Mouse (Mus musculus) MN1 (cell line): ENCODE data around the gene Afmid.
"Not testable (repeated sequence)": the region's sequence is repeated elsewhere in the genome, so short reads cannot be mapped to it uniquely, and the experiment has no call there.

Experiments used
- DNase-seq: peaks from one replicate; pipeline ENCODE4 v3.0.0-alpha.2; 2016; ENCODE audit warnings: low spot score

Afmid gene

DNA sequence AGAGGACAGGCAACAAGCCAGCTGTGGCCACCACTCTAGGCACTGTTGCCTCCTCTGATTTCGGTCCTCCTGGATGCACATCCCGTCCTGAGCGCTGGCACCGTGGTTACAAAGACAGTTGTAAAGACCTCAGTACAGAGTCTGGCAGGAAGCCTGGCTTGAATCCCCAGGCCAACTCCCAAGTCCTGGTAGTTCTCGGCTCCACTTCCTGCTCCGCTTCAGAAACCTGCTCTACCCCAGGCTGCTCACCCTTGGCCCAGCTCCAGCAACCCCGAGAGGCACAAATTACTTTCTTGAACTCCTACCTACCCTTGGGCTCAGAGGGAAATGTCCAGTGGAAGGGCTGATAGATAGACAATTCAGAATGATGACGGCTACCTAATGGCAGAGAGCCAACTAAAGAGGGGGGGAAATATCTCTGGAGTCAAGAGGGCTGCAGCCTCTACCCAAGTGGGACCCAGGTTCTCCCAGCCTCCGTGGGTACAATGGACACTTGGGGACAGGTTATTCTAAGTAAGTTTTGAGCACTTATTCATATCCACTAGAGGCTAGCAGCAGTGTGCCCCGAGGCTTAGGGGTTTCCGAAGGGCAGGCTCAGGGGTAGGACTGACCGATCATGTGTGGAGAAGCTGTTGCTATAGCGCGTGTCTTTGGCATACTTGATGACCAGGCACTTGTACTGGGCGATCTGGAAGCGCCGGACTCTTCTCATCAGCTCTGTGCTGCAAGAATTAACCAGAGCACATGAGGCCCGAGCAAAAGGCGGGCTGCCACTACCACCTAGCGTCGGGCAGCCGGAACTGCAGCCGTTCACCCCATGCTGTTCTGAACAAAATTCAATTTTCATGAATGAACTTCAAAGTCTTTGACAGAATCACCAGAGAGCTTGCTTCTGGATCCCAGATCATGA is 1.4 kb upstream of the Afmid start:
- DNase-seq, result peak; percentile 88

DNA sequence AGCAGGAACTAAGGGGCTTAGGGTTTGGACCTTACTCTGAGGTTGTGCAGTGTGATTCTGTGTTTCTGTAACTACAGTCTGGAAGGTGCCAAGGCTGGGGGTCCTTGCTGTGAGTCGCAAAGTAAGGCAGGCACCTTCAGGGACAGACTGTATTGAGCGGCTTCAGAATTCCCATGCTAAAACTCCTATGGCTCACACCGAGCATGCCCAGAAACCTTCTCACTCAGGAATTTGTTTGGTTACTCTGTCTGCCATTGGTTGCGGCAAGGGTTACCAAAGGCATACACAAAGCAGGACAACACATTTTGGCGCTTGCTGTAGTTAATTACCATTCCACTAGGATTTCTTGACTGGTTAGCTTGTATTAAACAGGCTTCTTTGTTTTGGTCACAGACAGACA is 440 bp downstream of the Afmid start:
- no peak for DNase-seq

DNA sequence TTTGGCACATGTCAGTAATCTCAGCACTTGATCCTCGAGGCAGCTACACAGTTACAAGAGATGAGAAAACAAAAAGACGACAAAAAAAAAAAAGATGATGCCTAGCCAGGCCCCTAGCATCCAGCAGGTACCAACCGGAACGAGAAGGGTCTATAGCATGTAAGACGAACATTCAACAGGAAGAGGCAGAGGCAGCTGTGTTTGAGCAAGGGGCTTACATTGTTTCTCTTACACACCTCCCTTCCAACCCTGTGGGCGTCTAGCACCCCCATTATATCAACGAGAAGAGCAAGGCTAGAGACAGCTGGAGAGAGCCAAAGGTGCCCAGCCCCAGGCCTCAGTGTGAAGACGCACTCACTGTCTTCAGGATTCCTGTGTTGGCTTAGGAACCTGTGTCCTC is 1.2 kb downstream of the Afmid start:
- no peak for DNase-seq

DNA sequence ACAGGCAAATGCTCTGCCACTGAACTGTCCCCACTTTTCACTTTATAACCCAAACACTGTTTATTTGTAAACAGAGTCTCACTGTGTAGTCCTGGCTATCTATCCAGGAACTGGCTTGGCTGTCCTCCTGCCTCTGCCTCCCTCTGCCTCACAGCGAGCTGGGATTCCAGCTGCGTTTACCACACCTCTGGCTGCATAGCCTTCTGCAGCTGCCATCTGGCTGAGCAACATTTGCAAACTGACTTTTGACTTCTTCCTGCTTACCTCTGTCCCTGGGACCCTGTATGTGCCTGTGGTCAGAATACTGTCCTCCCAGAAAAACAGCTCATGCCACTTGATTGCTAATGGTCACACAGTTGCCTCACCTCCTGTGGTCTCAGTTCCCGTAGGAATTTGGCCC is 1.7 kb downstream of the Afmid start:
- no peak for DNase-seq

DNA sequence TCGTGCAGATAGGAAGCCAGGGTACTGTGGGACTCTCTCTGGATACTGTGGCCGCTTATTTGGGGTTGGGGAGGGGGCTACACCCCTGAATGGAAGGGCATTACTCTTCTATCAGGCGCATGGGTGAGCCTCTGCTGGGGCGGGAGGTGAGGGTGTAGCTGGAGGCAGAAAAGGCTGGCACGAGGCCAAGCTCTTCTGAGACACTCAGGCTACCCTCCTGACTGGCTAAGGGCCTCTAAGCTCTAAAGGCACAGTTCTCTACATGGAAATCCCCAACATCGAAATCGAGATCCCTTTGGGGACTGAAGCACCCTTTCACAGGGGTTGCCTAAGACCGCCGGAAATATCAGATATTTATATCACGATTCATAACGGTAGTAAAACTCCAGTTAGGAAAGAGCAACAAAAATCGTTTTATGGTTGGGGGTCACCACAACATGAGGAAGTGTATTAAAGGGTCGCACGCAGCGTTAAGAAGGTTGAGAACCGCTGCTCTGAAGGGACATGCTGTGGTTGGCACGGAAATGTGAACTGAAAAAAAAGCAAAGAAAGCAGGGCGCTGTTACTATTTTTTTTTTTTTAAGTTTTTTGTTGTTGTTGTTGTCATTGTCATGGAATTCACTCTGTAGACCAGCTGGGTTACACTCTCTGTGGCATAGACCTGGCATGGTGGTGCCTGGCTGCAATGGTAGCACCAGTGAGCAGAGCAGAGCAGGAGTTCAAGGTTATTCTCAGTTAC is 2.6 kb downstream of the Afmid start:
- DNase-seq, result peak; percentile 51

DNA sequence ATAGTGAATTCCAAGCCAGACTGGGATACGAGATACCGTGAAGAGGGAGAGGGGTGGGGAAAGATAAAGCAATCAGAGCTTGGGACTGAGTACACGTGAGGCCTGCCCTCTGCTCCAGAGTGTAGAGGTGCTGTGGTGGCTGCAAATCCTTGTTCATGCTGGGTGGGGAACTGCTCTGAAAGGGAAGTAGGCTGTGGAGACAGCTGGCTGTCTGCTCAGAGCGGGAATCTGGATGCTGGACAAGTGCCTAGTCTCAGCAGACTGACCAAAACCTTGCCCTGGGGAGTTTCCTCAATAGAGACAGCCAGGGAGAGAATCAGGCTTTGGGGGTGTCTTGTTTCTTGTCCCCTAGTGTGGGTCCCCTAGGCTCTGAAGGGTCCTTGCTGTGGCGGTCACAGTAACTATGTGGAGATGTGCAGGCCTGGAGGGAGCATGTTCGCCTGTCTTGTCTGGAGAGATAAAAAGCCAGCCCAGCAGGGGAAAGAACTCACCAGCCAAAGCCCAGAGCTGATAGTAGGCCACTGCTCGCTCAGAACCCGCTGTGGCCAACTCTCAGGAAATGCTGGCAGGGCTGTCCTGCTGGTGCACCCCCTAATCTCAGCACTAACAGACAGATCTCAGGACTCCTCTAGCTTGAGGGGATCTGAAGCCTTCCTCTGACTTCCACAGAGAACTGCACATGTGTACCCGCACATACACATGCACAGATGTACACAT is 3.3 kb downstream of the Afmid start:
- no peak for DNase-seq

DNA sequence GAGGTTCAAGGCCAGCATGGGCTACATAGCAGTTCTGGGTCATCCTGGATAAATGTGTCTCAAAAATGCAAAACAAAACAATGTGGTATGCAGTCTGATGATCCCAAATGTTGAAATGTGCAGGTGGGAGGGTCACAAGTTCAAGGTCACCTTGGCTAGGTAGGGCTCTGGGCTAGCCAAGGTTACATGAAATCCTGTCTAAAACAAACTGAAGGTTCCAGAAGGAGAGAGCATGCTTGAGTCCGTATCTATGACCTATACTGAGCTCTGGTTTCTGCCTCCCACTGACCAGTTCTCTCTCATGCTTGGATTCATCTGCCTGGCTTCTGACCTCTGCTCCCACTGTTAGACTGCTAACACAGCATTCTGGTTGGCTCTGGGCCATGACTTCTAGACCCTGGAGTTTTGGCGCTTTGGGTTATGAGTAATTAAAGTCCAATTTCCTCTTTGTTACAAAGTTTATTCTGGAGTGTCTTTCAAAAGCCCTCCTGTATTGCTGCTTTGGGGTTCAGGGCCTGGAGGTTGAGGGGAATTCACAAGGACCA is 4.0 kb downstream of the Afmid start:
- no peak for DNase-seq

DNA sequence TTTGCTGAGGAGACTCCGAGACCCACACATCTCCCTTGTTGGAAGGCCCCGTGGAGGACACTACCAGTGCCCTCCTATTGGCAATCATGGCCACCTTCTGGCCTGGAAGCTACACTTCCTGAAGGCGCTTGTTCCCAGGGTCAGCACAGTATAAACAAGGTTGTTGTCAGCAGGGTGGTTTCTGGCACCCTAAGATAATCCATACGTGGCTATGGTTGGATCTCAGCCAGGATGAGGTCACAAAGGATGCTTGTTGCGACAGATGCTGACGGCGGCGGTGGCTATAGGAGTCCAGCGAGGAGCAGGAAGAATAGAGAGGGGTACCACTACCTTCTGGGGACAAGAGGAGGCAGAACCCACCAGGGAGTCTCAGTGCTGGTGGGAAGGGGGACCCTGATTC is 4.7 kb downstream of the Afmid start:
- DNase-seq, result peak; percentile 56

DNA sequence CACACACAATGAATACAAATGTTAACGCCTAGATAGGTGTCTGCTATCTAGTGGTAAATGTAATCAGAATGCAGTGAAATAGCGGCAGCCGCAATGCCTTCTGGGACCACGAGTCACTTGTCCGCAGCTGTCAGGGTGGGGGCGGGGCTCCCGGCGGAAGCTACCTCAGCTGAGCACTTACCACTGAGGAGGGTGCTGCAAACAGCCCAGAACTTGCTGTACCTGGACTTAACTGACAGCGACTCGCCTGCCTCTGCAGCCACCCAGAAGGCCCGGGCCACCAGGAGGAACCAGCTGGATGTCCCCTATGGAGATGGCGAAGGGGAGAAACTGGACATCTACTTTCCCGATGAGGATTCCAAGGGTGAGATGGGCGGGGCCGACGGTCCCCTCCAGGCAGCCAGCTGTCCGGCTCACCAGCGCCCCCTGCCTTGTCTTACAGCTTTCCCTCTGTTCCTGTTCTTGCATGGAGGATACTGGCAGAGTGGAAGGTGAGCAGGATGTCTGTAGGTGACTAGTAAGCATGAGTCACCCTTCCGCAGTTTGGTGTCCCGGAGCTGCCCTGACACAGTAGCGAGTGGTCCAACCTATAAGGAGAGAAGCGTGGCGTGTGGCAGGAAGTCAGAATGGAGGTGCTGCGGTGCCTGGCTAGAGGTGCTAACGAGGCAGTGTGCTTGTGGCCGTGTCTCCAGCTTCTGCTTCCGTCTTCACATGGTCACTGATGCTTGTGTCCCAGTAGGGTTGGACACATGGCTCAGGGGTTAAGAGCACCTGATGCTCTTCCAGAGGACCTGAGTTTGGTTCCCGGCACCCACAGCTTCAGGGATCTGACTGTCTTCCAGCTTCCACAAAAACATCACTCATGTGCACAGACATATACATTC is 6.6 kb downstream of the Afmid start:
- no peak for DNase-seq

DNA sequence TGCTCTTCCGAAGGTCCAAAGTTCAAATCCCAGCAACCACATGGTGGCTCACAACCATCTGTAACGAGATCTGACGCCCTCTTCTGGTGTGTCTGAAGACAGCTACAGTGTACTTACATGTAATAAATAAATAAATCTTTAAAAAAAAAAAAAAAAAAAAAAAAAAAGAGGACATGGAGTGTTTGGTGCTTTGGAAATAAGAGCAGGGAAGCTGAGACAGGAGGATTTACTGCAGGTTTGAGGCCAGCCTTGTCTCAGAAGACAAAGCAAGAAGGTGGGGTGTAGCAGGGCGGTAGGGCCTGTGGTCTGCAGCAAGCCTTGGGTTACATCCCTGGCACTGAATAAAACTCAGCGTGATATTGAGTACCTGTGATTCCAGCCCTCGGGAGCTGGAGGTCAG is 7.8 kb downstream of the Afmid start:
- DNase-seq, result not testable (repeated sequence)

DNA sequence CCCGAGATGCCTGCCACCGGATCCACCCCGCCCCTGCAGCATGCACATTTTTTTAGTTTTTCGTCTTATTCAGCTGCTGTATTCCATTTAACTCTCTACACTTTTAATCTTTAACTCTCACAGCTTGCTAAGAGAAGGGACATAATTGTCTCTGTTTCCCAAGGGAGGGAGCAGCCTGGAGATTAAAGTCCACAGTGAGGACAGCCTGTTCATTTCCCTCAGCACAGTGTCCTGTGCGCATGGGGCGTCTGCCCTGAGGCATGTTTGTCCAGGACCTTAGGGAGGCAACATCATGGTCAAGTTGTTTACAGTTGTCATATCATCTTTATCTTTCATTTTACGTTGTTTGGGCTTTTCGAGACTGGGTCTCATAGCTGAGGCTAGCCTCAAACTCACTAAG is 8.4 kb downstream of the Afmid start:
- no peak for DNase-seq

DNA sequence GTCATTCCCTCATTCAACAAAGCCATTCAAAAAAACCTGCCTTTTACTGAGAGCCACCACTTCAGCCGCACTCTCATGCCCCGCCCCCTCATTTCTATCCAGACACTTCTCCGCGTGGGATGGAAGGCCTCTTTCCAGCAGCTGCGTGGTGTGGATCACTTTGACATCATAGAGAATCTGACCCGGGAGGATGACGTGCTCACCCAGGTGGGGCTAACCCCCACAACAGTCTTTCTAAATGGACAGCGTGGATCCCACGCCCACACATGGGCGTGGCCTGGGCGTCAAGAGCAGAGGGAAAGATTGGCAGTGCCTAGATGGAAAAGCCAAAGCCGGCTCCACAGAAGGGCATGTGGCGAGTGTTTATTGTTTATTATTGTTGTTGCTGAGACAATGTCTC is 10.6 kb downstream of the Afmid start:
- DNase-seq, result no peak

DNA sequence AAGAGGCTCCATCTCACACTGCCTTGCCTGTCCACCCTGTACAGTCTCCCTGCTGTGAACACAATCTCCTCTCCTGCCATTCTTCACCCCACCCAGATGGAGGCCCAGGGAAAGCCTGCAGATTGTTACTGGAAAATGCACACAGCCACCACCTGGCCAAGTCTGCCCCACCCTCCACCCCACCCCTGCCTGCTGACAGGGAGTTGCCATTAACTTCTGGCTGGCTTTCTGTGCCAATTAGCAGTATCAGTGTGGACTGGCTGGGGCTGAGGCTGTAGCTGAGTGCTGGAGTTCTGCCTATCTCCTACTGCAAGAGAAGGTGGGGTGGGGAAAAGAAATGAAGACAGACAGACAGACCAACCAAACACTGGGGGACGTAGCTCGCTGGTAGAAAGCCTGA is 12.8 kb downstream of the Afmid start:
- no peak for DNase-seq

DNA sequence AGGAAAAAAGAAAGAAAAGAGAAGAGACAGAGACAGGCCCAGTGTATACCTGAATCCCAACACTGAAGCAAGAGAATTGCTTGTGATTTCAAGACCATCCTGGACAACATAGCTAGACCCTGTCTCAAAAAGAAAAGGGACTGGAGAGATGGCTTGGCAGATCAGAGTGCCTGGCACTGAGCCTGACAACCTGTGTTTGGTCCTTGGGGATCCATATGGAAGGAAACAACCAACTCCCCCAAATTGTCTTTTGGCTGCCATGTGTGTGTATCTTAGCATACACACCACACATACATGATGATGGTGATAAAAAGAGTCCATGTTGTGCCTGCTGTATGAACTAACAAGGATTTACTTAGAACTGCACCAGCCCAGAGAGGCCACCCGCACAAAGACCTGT is 13.3 kb downstream of the Afmid start:
- DNase-seq, result no peak

DNA sequence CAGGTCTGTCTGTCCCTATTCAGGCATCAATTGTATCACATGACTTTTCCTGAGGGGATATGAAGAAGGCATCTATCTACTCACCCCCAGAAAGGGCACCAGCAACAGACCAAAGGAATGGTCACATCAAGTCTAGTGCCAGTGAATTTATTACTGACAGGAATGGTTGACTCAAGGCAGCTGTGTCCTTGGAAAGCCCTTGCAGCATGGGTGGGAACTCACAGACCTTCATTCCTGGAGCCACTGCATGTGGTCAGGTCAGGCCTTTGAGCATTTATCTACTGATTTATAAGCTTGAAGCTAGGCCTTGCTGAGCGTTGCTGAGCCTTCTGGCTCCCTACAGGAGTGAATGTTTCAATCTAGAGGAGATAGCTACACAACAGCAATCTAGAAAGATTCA is 15.2 kb downstream of the Afmid start:
- DNase-seq, result no peak

DNA sequence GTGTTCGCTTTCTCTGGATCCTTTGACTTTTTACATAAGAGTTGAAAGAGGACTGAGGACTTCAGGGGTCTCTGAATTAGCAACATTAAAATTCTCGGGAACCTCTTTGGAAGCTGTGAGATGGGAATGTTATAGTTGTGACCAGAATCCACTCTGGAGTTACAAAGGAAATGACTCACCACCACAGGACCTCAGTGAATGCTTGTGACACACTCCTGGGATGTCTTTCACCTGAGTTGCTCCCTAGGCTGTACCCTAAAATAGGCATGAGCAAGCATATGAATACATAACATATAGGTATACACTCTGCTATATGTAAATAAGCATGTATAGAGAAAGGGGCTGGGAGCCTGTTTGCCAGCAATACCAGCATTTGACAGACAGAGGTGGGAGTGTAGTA is 17.7 kb downstream of the Afmid start:
- no peak for DNase-seq

DNA sequence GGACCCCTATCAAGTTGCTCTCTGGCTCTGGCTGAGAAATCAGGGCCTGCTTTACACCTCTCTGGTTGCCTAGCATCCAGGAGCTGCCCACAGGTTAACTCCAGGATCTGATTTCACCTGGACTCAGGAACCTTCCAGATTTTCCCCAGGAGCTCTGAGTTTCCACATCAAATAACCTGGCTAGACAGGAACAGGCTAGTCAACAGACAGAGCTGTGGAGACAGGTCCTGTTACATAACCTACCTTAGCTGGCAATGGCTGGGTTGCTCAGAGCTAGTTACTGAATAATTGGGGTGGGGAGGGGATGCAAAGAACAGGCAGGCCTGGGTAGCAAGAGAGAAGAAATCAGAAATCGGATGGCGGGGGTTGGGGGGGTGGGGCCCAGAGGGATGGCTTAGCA is 19.3 kb downstream of the Afmid start:
- DNase-seq, result no peak

DNA sequence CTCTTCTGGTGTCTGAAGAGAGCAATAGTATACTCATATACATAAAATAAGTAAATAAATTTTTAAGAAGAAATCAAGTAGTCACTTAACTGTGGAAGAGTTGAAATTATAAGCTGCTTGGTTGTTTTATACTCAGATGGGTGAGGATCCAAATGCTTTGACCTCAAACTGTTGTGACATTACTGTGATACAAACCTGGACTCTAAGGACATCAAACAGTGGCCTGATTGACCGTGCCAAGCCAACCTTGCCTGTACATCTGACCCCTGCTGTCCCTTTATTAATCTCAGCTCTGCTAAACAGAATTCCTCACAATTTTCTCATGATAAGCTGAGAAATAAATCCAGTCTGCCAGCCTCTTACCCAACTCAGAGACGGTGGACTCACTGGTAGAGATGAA is 19.9 kb downstream of the Afmid start:
- no peak for DNase-seq

DNA sequence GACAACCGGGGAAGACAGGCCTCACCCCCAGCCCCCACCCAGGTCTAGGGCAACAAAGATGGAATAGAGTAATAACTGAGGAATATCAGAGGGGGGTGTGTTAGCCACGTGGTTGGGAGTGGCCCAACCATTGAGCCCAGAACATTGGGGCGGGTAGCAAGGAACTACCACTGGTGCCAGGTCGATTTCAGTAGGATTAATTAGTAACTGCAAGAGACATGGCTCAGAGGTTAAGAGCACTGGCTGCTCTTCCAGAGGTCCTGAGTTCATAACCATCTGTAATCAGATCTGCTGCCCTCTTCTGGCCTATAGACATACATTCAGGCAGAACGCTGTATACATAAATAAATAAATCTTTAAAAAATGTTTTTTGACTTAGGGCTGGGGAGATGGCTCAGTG is 20.9 kb downstream of the Afmid start:
- no peak for DNase-seq

DNA sequence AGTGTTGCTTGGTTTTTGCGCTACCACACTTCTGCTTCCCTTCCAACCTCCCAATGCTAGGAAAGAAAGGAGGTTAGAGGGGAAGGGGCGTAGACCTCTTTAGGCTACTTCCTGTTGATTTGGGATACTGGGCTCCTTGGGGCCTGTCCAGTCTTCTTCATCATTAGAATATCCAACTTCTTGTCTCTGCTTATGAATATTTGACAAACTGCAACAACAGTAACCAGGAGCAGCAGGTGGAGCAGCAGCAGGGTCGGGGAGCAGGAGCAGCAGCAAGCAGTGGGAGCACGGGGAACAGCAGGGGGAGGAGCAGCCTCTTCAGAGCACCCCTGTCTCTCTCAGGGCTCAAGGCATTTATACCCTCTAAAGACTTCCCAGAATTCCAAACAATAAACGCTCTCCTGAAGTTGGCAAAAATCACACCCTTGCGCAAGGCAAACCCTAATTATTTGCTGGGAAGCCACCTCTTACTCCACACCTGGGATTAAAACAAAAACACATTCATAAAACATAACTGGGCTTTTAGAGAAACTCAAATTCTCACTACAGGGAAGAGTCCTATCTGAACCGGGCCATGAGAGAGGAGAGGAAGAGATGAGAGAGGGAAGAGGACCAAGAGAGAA is 22.0 kb downstream of the Afmid start:
- no peak for DNase-seq
